Mouse (Mus musculus) liver, postnatal 0 days (tissue): ENCODE measurements around the gene Bcr.

Experiments
- CTCF ChIP-seq: sonication (generic); IDR thresholded peaks from 2 replicates; pipeline ENCODE4 v1.5.1; 2016; ENCODE audit warnings: antibody characterized with exemption, low read depth
- EP300 ChIP-seq: IDR thresholded peaks from 2 replicates; pipeline ENCODE4 v1.6.1; 2016; ENCODE audit warnings: antibody characterized with exemption, low read depth, mild to moderate bottlenecking

- TF ChIP-seq CTCF = no peak
- no peak for TF ChIP-seq EP300
Observed at GRCm38 (mm10) chr10:75211807-75212645, 151.6 kb downstream of the Bcr start, which contains the start of gene Specc1l.
